Mouse (Mus musculus) limb, embryonic 14.5 days (tissue): Measurements from ENCODE around the gene Olfm2. TPM values are rescaled to one million over a fixed set of nuclear protein-coding genes. Genes with fewer than 3 reads are reported as not detected.

ENCODE experiments used
- ATAC-seq: fragments of 200-750 bp; cut with Nextera tagmentation; 2 replicates; pipeline ENCODE4 v1.8.0; 2017; ENCODE audit warnings: low read depth, moderate number of reproducible peaks, moderate TSS enrichment; ENCODE audit not compliant: low FRiP score
- DNase-seq: peaks from one replicate; pipeline ENCODE4 v3.0.0-alpha.2; 2015; ENCODE audit warnings: low spot score
- H3K27ac ChIP-seq: fragments of 300-500 bp; sonication (generic); replicated peaks from 2 replicates; pipeline ENCODE4 v1.5.1; 2014; ENCODE audit warnings: low read depth, mild to moderate bottlenecking, low read length, moderate library complexity, mixed read lengths
- H3K27me3 ChIP-seq: fragments of 300-500 bp; sonication (generic); 2 replicates; pipeline ENCODE4 v1.6.1; 2014; ENCODE audit warnings: low read length, mixed read lengths; ENCODE audit not compliant: control insufficient read depth, insufficient read depth
- H3K36me3 ChIP-seq: fragments of 300-500 bp; sonication (generic); 2 replicates; pipeline ENCODE4 v1.6.1; 2014; ENCODE audit warnings: mild to moderate bottlenecking, low read length, moderate library complexity, mixed read lengths; ENCODE audit not compliant: control insufficient read depth, insufficient read depth
- H3K4me1 ChIP-seq: fragments of 300-500 bp; sonication (generic); 2 replicates; pipeline ENCODE4 v1.6.1; 2014; ENCODE audit warnings: antibody characterized with exemption, low read length, mixed read lengths; ENCODE audit not compliant: control insufficient read depth, insufficient read depth
- H3K4me2 ChIP-seq: fragments of 300-500 bp; sonication (generic); replicated peaks from 2 replicates; pipeline ENCODE4 v1.6.1; 2014; ENCODE audit warnings: low read depth, mild to moderate bottlenecking, low read length, moderate library complexity; ENCODE audit not compliant: severe bottlenecking
- H3K4me3 ChIP-seq: fragments of 300-500 bp; sonication (generic); replicated peaks from 2 replicates; pipeline ENCODE4 v1.5.1; 2014; ENCODE audit warnings: low read length
- H3K9ac ChIP-seq: fragments of 300-500 bp; sonication (generic); 2 replicates; pipeline ENCODE4 v1.6.1; 2014; ENCODE audit warnings: mild to moderate bottlenecking, low read depth, low read length, moderate library complexity; ENCODE audit not compliant: severe bottlenecking
- H3K9me3 ChIP-seq: fragments of 300-500 bp; sonication (generic); 2 replicates; pipeline ENCODE4 v1.6.1; 2016; ENCODE audit warnings: low read length; ENCODE audit not compliant: control insufficient read depth
- POLR2A ChIP-seq: fragments of 200-500 bp; IDR thresholded peaks from 2 replicates; pipeline ENCODE4 v1.8.0; 2012; ENCODE audit warnings: inconsistent platforms, mild to moderate bottlenecking, moderate library complexity, borderline replicate concordance; ENCODE audit not compliant: insufficient read depth, insufficient read length; ENCODE audit errors: extremely low read depth
- WGBS: fragments of 180-500 bp; shearing (Covaris S2); extraction: QIAGEN DNeasy Blood & Tissue Kit; methylation state at CpG from one replicate; pipeline ENCODE4 v1.1.7; 2014; 5-methylcytosine and 5-hydroxymethylcytosine counted together
- polyA plus RNA-seq, 2 experiments: library from polyadenylated mRNA; depleted of rRNA in 1 of 2; stranded (reverse) in 1 of 2; unstranded in 1 of 2; fragments of >200 nt; fragmentation: Nextera tagmentation in 1 of 2; extraction: Ambion mirVana in 1 of 2; gene quantifications; 2 replicates each; pipeline versions ENCODE4 v1.2.1 to v1.2.3; 2012 to 2014

Gene Olfm2
- polyA plus RNA-seq, 2 experiments: 4.8 to 6.9 TPM

DNA sequence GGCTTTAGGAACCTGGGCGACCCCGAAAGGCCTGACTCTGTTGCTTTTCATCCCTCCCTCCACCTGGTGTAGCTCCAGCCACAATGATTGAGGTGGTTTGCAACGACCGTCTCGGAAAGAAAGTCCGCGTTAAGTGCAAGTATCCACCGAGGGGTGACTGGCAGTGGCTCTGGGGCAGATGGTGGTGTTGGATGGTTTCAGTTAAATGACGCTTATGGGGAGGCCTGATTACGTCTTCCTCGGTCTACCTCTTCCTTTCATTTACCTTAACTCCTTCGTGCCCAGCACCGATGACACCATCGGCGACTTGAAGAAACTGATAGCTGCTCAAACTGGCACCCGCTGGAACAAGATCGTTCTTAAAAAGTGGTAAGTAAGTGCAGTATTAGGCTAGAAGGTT lies 101.0 kb downstream of the Olfm2 start:
- H3K4me3 ChIP-seq: peak overlapping the region; percentile 85
- no peaks in the 10 kb centered on the region for H3K9me3 ChIP-seq
- ATAC-seq (no peak), DNase-seq (no peak)
- peak overlapping the region; percentile 97 for H3K4me2 ChIP-seq
- no peaks in the 10 kb centered on the region for H3K27me3 ChIP-seq
- peaks cover 12% of the 10 kb centered on the region for H3K4me1 ChIP-seq
- WGBS: 4% methylated on average over 17 of the region's 17 CpGs
- peaks cover 31% of the 10 kb centered on the region for H3K36me3 ChIP-seq
- H3K9ac ChIP-seq: peak overlapping the region; percentile 80
- TF ChIP-seq POLR2A: no peak
- H3K27ac ChIP-seq: peak overlapping the region; percentile 79

DNA sequence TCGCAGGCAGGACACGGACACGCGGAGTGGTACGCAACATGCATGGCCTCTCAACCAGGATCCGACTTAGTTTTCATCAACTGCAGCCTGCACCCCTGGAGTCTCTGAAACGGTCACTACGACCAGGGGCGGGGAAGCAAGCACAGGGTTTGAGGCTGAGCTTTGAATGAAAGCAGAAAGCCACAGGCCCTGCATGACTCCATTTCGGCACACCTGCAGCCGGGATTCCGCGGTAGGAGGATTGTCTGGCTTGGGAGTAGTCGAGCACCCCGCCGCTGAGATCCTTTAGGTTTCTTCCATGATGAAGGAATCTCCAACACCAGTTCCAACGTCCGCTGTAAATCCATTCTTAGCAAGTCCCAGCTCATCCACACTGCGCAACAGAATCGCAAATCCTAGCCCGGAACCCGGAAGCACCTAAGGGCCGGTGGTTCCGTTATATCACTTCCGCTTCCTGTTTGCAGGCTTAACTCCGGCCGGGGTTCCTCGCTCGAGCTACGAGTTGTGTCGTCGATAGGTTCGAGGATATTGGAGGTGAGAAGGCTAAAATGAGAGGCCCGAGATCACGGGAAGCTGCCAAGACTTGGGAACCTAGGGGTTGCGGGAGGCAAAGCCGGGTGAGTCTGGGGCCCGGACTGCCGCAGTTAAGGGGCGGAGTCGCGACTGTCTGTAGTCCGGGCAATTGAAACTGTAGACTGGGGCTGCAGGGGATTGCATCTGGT lies 101.6 kb downstream of the Olfm2 start, which contains the start of gene Fbxl12:
TSS of gene Fbxl12 (minus strand) at position 408 of the 722 bp plus-strand sequence.
- peaks cover 31% of the 10 kb centered on the region for H3K36me3 ChIP-seq
- H3K27ac ChIP-seq: peak within 1 kb of the TSS; percentile 92
- DNase-seq (peak; percentile 82), ATAC-seq (no peak)
- H3K27me3 ChIP-seq: no peaks in the 10 kb centered on the region
- peaks cover 12% of the 10 kb centered on the region for H3K4me1 ChIP-seq
- under 1% methylated on average over 43 of the region's 43 CpGs for WGBS
- peak within 1 kb of the TSS; percentile 85 for H3K4me3 ChIP-seq
- peak; percentile 71; the same call in 1 of the 2 replicates for TF ChIP-seq POLR2A
- peak within 1 kb of the TSS; percentile 80 for H3K9ac ChIP-seq
- no peaks in the 10 kb centered on the region for H3K9me3 ChIP-seq
- peak within 1 kb of the TSS; percentile 97 for H3K4me2 ChIP-seq

DNA sequence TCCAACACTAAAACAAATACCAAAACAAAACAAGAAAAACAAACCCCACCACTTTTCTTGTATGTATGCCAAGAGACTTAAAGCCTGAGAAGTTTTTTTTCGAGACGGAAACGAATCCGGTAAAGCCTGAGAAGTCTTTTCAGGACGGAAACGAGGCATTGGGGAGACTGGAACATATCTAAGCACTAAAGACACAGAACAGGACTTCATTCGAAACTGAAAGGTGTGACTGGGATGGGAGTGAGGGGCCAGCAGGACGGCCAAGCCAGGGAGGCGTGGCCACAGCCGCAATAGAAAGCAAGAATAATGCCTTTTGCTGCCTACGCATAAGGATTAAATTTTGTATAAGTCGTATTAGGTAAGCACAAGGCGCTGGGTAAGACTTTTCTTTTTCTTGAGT lies 102.4 kb downstream of the Olfm2 start:
- WGBS: 9% methylated on average over 13 of the region's 13 CpGs
- TF ChIP-seq POLR2A: no peak

DNA sequence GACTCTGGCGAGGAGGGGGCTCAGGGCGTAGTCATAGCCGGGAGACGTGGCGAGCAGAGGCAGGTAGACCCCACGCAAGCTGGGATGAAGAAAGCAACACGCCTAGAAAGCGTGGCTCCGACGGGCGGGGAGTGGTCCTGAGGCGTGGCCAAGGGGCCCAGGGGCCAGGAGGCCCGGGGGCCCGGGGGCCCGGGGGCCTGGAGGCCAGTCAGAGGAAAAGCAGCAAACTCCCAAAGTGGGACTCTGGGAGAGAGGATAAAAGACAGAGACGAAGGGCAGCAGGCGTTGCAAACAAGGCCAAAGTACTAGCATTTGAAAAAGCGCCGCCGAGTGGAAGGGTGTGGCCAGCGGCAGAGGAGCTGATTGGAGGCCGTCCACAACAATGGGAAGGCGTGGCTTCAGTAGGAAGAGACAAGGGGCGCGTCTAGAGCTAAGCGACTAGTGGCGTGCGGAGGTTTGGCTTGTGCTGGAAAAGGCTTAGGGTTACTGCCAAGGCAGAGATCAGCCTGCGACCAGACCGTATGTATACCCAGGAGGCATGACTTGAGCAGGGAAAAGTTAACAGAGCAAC lies 103.2 kb downstream of the Olfm2 start:
- peak overlapping the region; percentile 92 for H3K27ac ChIP-seq
- peak overlapping the region; percentile 97 for H3K4me2 ChIP-seq
- DNase-seq (peak; percentile 96), ATAC-seq (peak; percentile 79)
- H3K9me3 ChIP-seq: no peaks in the 10 kb centered on the region
- peaks cover 32% of the 10 kb centered on the region for H3K36me3 ChIP-seq
- WGBS: 2% methylated on average over 30 of the region's 30 CpGs
- peaks cover 12% of the 10 kb centered on the region for H3K4me1 ChIP-seq
- peak overlapping the region; percentile 85 for H3K4me3 ChIP-seq
- H3K9ac ChIP-seq: peak overlapping the region; percentile 80
- no peaks in the 10 kb centered on the region for H3K27me3 ChIP-seq
- peak; percentile 31; the same call in 1 of the 2 replicates for TF ChIP-seq POLR2A

More for the DNA sequence above, 102.4 kb downstream of the Olfm2 start:
- H3K9ac ChIP-seq: peak overlapping the region; percentile 80
- H3K4me3 ChIP-seq: peak overlapping the region; percentile 85
- H3K27me3 ChIP-seq: no peaks in the 10 kb centered on the region
- no peaks in the 10 kb centered on the region for H3K9me3 ChIP-seq
- H3K4me2 ChIP-seq: peak overlapping the region; percentile 97
- peaks cover 32% of the 10 kb centered on the region for H3K36me3 ChIP-seq
- no peak for DNase-seq
- H3K27ac ChIP-seq: peak overlapping the region; percentile 92
- ATAC-seq: no peak
- peaks cover 12% of the 10 kb centered on the region for H3K4me1 ChIP-seq

DNA sequence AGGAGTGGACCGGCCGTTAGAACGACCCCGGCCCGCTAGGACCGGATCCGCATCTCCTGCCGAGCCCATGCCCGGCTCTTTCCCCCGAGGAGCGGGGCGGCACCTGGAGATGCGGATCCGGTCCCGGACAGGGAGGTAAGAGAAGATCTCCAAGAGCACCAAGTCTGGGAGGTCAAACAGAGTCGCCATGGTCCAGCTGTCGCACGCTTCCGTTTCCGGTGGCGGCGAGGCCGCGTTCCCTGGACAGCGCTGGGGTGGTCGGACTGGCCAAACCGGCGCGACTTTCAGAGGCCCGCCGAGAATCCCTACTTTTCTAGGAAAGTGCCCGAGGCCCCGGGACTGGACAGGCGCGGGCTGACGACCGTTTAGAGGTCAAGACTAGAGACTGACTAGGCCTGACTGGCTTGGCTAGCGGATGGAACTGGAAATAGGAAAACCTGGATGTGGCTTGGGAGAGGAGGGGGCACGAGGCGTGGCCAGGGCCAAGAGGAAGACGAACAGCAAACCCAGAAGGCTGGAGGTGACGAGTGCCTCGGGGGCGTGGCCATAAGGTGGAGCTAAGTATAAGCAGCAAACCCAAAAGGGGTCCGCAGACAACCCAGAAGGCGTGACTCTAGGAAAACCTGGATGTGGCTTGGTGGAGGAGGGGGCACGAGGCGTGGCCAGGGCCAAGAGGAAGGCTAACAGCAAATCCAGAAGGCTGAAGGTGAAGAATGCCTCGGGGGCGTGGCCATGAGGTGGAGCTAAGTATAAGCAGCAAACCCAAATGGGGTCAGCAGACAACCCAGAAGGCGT lies 103.9 kb downstream of the Olfm2 start, which contains the start of gene Ubl5:
TSS of gene Ubl5 (plus strand) at position 778 of the 795 bp plus-strand sequence.
- Histone ChIP-seq H3K4me3 (peak within 1 kb of the TSS; percentile 85), H3K27me3 (no peaks in the 10 kb centered on the region), H3K4me1 (peaks cover 12% of the 10 kb centered on the region), H3K36me3 (peaks cover 28% of the 10 kb centered on the region), H3K27ac (peak within 1 kb of the TSS; percentile 92), H3K9ac (peak within 1 kb of the TSS; percentile 80), H3K9me3 (no peaks in the 10 kb centered on the region), H3K4me2 (peak within 1 kb of the TSS; percentile 97)
- ATAC-seq (peak; percentile 92), DNase-seq (peak; percentile 99)
- 0 out of 2 replicates have a peak, but pooled peaks have one; percentile 36 for TF ChIP-seq POLR2A
- 1% methylated on average over 49 of the region's 51 CpGs for WGBS
